Mouse (Mus musculus): ENCODE measurements around the gene Kyat3. TPM values are rescaled to one million over a fixed set of nuclear protein-coding genes. Genes with fewer than 3 reads are reported as not detected.

Kyat3 gene
- polyA plus RNA-seq, 1 experiment from 2014 or later = 28.0 TPM

GRCm38 (mm10) chr3:142770518-142770917 lies 69.7 kb downstream of the Kyat3 start:
- no peak overlapping the region for H3K4me2 ChIP-seq (replicated peaks; ENCODE audit: low read depth, low read length)
- H3K4me3 ChIP-seq (ENCODE audit: low read length) = no peak overlapping the region
- no peaks in the 10 kb centered on the region for H3K27me3 ChIP-seq (ENCODE audit: insufficient read depth, low read length)
- H3K4me1 ChIP-seq (ENCODE audit: insufficient read depth, low read length) = peaks cover 13% of the 10 kb centered on the region
- no peak overlapping the region for H3K27ac ChIP-seq (ENCODE audit: low read length)
- ATAC-seq (ENCODE audit: low FRiP score, low TSS enrichment) = no peak
- 35% methylated on average over 1 of the region's 1 CpGs for WGBS
- peaks cover 6% of the 10 kb centered on the region; the same call in 1 of the 2 replicates for H3K36me3 ChIP-seq (ENCODE audit: insufficient read depth, low read length)
- H3K9ac ChIP-seq (replicated peaks; ENCODE audit: low read length) = no peak overlapping the region
- H3K9me3 ChIP-seq (ENCODE audit: low read length) = no peaks in the 10 kb centered on the region

DNA sequence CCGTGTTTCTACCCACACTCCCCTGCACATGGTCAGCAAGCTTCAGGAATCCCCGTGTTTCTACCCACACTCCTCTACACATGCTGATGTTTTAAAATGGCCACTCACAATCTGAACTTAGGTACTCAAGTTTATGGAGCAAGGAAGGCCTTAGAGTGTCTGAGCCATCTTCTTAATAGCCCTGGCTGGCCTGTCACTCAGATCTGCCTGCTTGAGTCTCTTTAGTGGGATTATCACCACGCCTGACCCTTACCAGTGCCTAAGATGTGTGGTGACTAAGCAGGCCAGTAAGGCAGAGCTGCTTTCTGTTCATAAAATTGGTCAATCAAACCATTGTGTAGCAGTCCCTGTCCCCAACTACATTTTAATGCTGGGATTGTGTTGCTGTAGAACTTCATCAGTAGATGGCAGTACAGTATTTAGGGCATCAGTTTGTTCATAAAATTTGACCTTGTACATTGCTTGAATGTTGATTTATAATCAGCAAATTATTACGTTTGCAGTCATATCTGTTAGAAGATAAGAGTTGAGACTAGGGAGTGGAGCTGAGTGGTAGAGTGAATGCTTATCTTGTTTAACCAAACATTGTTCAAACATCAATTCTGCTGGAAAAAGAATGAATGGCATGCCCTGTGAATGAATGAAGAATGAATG lies 72.8 kb downstream of the Kyat3 start:
- Histone ChIP-seq H3K9me3 (ENCODE audit: low read length) (no peaks in the 10 kb centered on the region), H3K4me1 (ENCODE audit: insufficient read depth, low read length) (no peaks in the 10 kb centered on the region), H3K4me3 (ENCODE audit: low read length) (no peak overlapping the region), H3K36me3 (ENCODE audit: insufficient read depth, low read length) (peaks cover 14% of the 10 kb centered on the region), H3K27me3 (ENCODE audit: insufficient read depth, low read length) (no peaks in the 10 kb centered on the region), H3K4me2 (replicated peaks; ENCODE audit: low read depth, low read length) (no peak overlapping the region), H3K27ac (ENCODE audit: low read length) (no peak overlapping the region), H3K9ac (replicated peaks; ENCODE audit: low read length) (no peak overlapping the region)
- 68% methylated on average over 4 of the region's 4 CpGs for WGBS
- ATAC-seq (ENCODE audit: low FRiP score, low TSS enrichment) = no peak

- Histone ChIP-seq H3K27ac (ENCODE audit: low read length) (no peak overlapping the region), H3K27me3 (ENCODE audit: insufficient read depth, low read length) (no peaks in the 10 kb centered on the region), H3K4me1 (ENCODE audit: insufficient read depth, low read length) (no peaks in the 10 kb centered on the region), H3K9ac (replicated peaks; ENCODE audit: low read length) (no peak overlapping the region), H3K4me2 (replicated peaks; ENCODE audit: low read depth, low read length) (no peak overlapping the region), H3K4me3 (ENCODE audit: low read length) (no peak overlapping the region), H3K9me3 (ENCODE audit: low read length) (no peaks in the 10 kb centered on the region), H3K36me3 (ENCODE audit: insufficient read depth, low read length) (peaks cover 37% of the 10 kb centered on the region)
- WGBS = 79% methylated on average over 3 of the region's 3 CpGs
- ATAC-seq (ENCODE audit: low FRiP score, low TSS enrichment) = no peak
These were observed 76.4 kb downstream of the Kyat3 start for GRCm38 (mm10) chr3:142777227-142777626.

GRCm38 (mm10) chr3:142786423-142787072 lies 85.7 kb downstream of the Kyat3 start:
- Histone ChIP-seq H3K4me3 (ENCODE audit: low read length) (no peak overlapping the region), H3K36me3 (ENCODE audit: insufficient read depth, low read length) (peaks cover 36% of the 10 kb centered on the region), H3K27ac (ENCODE audit: low read length) (no peak overlapping the region), H3K27me3 (ENCODE audit: insufficient read depth, low read length) (no peaks in the 10 kb centered on the region), H3K9ac (replicated peaks; ENCODE audit: low read length) (no peak overlapping the region), H3K4me1 (ENCODE audit: insufficient read depth, low read length) (no peaks in the 10 kb centered on the region), H3K4me2 (replicated peaks; ENCODE audit: low read depth, low read length) (no peak overlapping the region), H3K9me3 (ENCODE audit: low read length) (no peaks in the 10 kb centered on the region)
- no peak for ATAC-seq (ENCODE audit: low FRiP score, low TSS enrichment)
- 82% methylated on average over 2 of the region's 2 CpGs for WGBS

DNA sequence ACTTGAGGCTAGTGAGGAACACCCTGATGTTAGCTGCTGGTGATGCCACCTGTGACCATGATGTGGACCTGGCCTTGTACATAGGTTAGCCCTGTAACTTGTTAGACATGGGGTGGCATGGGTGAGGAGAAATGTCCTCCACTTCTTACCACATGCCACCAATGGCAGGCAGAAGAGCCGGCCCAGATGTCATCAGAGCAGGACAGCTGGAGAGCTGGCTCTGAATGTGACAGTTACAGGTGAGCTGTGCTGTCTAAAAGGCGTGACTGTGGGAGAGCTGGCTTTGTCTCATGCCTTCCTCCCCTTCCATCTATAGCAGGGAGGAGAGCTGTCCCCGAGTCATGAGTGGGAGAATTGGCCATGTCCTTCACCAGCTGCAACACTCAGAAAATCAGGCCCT lies 94.7 kb downstream of the Kyat3 start:
- no peak overlapping the region for H3K4me2 ChIP-seq (replicated peaks; ENCODE audit: low read depth, low read length)
- WGBS = 91% methylated on average over 3 of the region's 3 CpGs
- no peak overlapping the region for H3K27ac ChIP-seq (ENCODE audit: low read length)
- no peak overlapping the region for H3K9ac ChIP-seq (replicated peaks; ENCODE audit: low read length)
- no peaks in the 10 kb centered on the region for H3K9me3 ChIP-seq (ENCODE audit: low read length)
- no peaks in the 10 kb centered on the region for H3K27me3 ChIP-seq (ENCODE audit: insufficient read depth, low read length)
- H3K4me3 ChIP-seq (ENCODE audit: low read length) = no peak overlapping the region
- no peaks in the 10 kb centered on the region for H3K4me1 ChIP-seq (ENCODE audit: insufficient read depth, low read length)
- no peak for ATAC-seq (ENCODE audit: low FRiP score, low TSS enrichment)
- peaks cover 34% of the 10 kb centered on the region for H3K36me3 ChIP-seq (ENCODE audit: insufficient read depth, low read length)

Other genes starting within 250 kb of the Kyat3 start
- 0.05 TPM in 1 of 2 replicates, not detected in the other for gene Gbp5, start 207.1 kb upstream of the Kyat3 start, polyA plus RNA-seq (2015; fragmentation: Nextera tagmentation; extraction: Ambion mirVana)
- 2.5 and 3.1 TPM in 2 replicates for gene Gbp7, start 170.7 kb upstream of the Kyat3 start, polyA plus RNA-seq (2015; fragmentation: Nextera tagmentation; extraction: Ambion mirVana)
- gene Gbp3, start 141.0 kb upstream of the Kyat3 start, polyA plus RNA-seq (2015; fragmentation: Nextera tagmentation; extraction: Ambion mirVana) = 1.3 and 1.8 TPM in 2 replicates
- not detected in 2 replicates for gene Gbp2b, start 106.2 kb upstream of the Kyat3 start, polyA plus RNA-seq (2015; fragmentation: Nextera tagmentation; extraction: Ambion mirVana)
- gene Gbp2, start 80.4 kb upstream of the Kyat3 start, polyA plus RNA-seq (2015; fragmentation: Nextera tagmentation; extraction: Ambion mirVana) = 1.1 and 1.6 TPM in 2 replicates
- 80.8 and 82.9 TPM in 2 replicates for gene Gtf2b, start 64.0 kb downstream of the Kyat3 start, polyA plus RNA-seq (2015; fragmentation: Nextera tagmentation; extraction: Ambion mirVana)
- gene Pkn2, start 181.0 kb downstream of the Kyat3 start, polyA plus RNA-seq (2015; fragmentation: Nextera tagmentation; extraction: Ambion mirVana) = 34.6 and 39.5 TPM in 2 replicates

All from kidney, embryonic 16.5 days (tissue).